ENCODE assay signal across 19 mouse cellular contexts in genomic region chr1:44142747-44143146, GRCm38 (mm10).
"Had no signal": no experiment of that assay in that cellular context is flagged by ENCODE, and none has a peak within 500 bp of the region (broad histone marks: within the 10 kb centered on the region; RNA-seq: fewer than 3 reads in every experiment).

No protein-coding gene starts in this region.

- H3K9ac ChIP-seq: limb, embryonic 13.5 days; liver, embryonic 14.5 days; liver, postnatal 0 days; lung, embryonic 15.5 days; midbrain, embryonic 13.5 days; neural tube, embryonic 12.5 days; neural tube, embryonic 15.5 days had no signal

- DNase-seq: kidney, adult 18-20 months; kidney, postnatal 36 days; layer of hippocampus, postnatal 36 days; liver, postnatal 0 days; lung, postnatal 14 days; right cerebral cortex, postnatal 25 days; thymus, adult 18-20 months; thymus, postnatal 36 days had no signal

- ATAC-seq: intestine, embryonic 16.5 days; liver, postnatal 0 days; midbrain, embryonic 13.5 days had no signal

- H3K4me3 ChIP-seq: limb, embryonic 10.5 days; limb, embryonic 13.5 days; lung, embryonic 15.5 days; megakaryocyte, embryonic 14.5 days; midbrain, embryonic 10.5 days; midbrain, embryonic 13.5 days; neural tube, embryonic 12.5 days; neural tube, embryonic 15.5 days had no signal

- H3K27ac ChIP-seq: kidney, postnatal 0 days; limb, embryonic 10.5 days; limb, embryonic 13.5 days; liver, embryonic 14.5 days; lung, embryonic 15.5 days; midbrain, embryonic 10.5 days; midbrain, embryonic 13.5 days; neural tube, embryonic 12.5 days; neural tube, embryonic 15.5 days had no signal

- H3K27me3 ChIP-seq: limb, embryonic 13.5 days; lung, embryonic 15.5 days; megakaryocyte, embryonic 14.5 days; midbrain, embryonic 13.5 days; neural tube, embryonic 12.5 days; neural tube, embryonic 15.5 days had no signal
